Mouse (Mus musculus) midbrain, embryonic 16.5 days (tissue): ENCODE results near the gene Tmco4. TPM values are rescaled to one million over a fixed set of nuclear protein-coding genes. Genes with fewer than 3 reads are reported as not detected.

Source experiments
- ATAC-seq: fragments of 200-750 bp; cut with Nextera tagmentation; 2 replicates; pipeline ENCODE4 v1.8.0; 2017; ENCODE audit warnings: moderate TSS enrichment
- H3K27ac ChIP-seq: fragments of 300-500 bp; sonication (generic); 2 replicates; pipeline ENCODE4 v1.5.1; 2014; ENCODE audit warnings: mild to moderate bottlenecking, low read length, mixed read lengths
- H3K27me3 ChIP-seq: fragments of 300-500 bp; sonication (generic); 2 replicates; pipeline ENCODE4 v1.6.1; 2014; ENCODE audit warnings: low read depth, low read length, mixed read lengths; ENCODE audit not compliant: control insufficient read depth, insufficient read depth
- H3K36me3 ChIP-seq: fragments of 300-500 bp; sonication (generic); 2 replicates; pipeline ENCODE4 v1.6.1; 2014; ENCODE audit warnings: mild to moderate bottlenecking, low read length, moderate library complexity, mixed read lengths; ENCODE audit not compliant: control insufficient read depth, insufficient read depth
- H3K4me1 ChIP-seq: fragments of 300-500 bp; sonication (generic); 2 replicates; pipeline ENCODE4 v1.6.1; 2014; ENCODE audit warnings: mild to moderate bottlenecking, low read length, mixed read lengths; ENCODE audit not compliant: control insufficient read depth, insufficient read depth
- H3K4me2 ChIP-seq: fragments of 300-500 bp; sonication (generic); 2 replicates; pipeline ENCODE4 v1.6.1; 2014; ENCODE audit warnings: mild to moderate bottlenecking, low read length, mixed read lengths
- H3K4me3 ChIP-seq: fragments of 300-500 bp; sonication (generic); 2 replicates; pipeline ENCODE4 v1.5.1; 2014; ENCODE audit warnings: low read depth, mild to moderate bottlenecking, low read length, moderate library complexity, mixed read lengths
- H3K9ac ChIP-seq: fragments of 300-500 bp; sonication (generic); 2 replicates; pipeline ENCODE4 v1.6.1; 2014; ENCODE audit warnings: low read depth, low read length, mixed read lengths
- H3K9me3 ChIP-seq: fragments of 300-500 bp; sonication (generic); replicated peaks from 2 replicates; pipeline ENCODE4 v1.6.1; 2014; ENCODE audit warnings: mild to moderate bottlenecking, low read length, mixed read lengths; ENCODE audit not compliant: control insufficient read depth, poor library complexity, severe bottlenecking
- WGBS: fragments of 180-500 bp; shearing (Covaris S2); extraction: QIAGEN DNeasy Blood & Tissue Kit; methylation state at CpG from one replicate; pipeline ENCODE4 v1.1.7; 2014; 5-methylcytosine and 5-hydroxymethylcytosine counted together
- polyA plus RNA-seq: library from polyadenylated mRNA; unstranded; fragments of >200 nt; fragmentation: Nextera tagmentation; extraction: Ambion mirVana; gene quantifications from 2 replicates; pipeline ENCODE4 v1.2.1, GENCODE M21; 2015

Gene Tmco4
- polyA plus RNA-seq, 1 experiment from 2014 or later = 0.84 TPM

DNA sequence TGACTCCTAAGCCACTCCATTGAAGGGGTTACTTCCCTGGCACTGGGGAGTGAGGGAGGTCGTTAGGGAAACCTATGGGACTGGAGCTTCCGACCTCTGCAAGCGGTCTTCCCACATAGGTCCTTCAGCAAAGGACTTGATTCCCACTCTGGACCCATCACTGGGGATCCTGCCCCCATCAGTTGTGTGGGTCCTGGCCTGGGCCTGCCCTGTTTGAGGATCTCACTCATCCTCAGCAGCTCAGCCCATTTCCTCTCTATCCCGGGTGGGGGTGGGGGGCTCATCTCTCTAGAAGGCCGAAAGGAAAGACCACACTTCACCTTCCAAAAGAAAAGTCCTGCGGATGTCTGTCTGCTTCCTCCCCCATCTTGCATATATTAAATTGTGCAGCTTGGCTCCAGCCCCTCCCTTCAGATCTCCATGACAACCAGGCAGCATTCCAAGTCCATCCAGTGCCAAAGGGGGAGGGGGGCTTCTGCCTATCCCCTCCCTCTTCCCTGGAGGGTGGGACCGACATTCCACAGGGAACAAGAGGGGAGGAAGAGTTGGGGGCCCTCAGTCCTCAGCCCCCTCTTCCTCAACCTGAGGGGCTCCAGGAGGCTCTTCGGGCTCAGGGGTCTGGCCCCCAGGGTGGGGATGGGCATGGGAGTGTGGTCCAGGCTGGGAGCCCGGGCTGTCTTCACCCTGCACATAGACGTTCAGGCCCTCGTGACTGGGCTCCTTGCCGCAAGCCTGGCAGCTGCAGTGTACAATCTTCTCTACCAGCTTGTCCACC lies 110.3 kb downstream of the Tmco4 start:
- 21% methylated on average over 12 of the region's 12 CpGs for WGBS
- H3K4me1 ChIP-seq = peaks cover 20% of the 10 kb centered on the region
- H3K9me3 ChIP-seq = no peaks in the 10 kb centered on the region
- H3K27me3 ChIP-seq = no peaks in the 10 kb centered on the region
- H3K9ac ChIP-seq = peak overlapping the region; percentile 49
- H3K4me2 ChIP-seq = peak overlapping the region; percentile 53
- no peak overlapping the region for H3K4me3 ChIP-seq
- ATAC-seq = peak; percentile 71
- H3K36me3 ChIP-seq = no peaks in the 10 kb centered on the region
- peak overlapping the region; percentile 43; the same call in 1 of the 2 replicates for H3K27ac ChIP-seq

DNA sequence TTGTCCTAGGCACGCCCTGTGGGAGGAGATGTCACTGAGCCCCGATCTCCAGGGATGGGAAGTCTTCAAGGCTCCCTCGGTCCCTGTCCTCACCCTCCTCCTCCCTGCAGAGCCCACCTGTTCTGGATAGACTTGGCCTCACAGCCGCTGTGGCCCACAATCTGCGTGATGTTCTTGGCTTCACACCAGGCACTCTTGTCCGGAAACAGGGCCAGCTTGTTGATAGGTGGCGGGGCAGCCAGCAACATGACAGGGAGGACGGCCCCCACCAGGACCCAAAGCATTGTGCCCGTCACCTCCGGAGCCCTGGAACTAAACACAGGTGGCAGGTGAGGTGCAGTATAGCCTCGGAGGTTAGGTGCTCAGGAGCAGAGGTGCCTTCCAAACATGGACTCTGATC lies 112.6 kb downstream of the Tmco4 start:
- Histone ChIP-seq H3K4me3 (no peak overlapping the region), H3K27ac (no peak overlapping the region), H3K9me3 (no peaks in the 10 kb centered on the region), H3K4me1 (peaks cover 20% of the 10 kb centered on the region), H3K4me2 (no peak overlapping the region), H3K27me3 (no peaks in the 10 kb centered on the region), H3K9ac (no peak overlapping the region), H3K36me3 (no peaks in the 10 kb centered on the region)
- no peak for ATAC-seq
- 75% methylated on average over 11 of the region's 11 CpGs for WGBS

DNA sequence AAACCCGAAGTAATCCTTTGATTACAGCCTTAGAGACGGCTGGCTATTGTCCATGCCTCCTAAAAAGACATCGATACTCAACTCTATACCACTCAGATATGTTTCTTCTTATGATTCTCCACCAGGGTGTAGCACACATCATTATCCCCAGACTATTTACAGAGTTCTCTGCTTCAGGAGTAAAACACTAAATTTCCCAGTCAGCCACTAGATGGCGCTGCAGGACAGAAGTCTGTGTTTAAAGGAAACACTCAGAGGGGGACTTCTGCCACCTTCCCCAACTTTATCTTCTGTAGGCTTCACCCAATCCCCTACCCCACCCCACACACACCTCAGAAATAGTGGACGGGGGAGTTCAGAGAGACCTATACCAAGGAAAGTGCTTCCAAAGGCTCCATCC lies 113.3 kb downstream of the Tmco4 start:
- peaks cover 20% of the 10 kb centered on the region for H3K4me1 ChIP-seq
- no peak for ATAC-seq
- no peaks in the 10 kb centered on the region for H3K36me3 ChIP-seq
- H3K9ac ChIP-seq = no peak overlapping the region
- WGBS = 13% methylated on average over 5 of the region's 5 CpGs
- H3K27me3 ChIP-seq = no peaks in the 10 kb centered on the region
- H3K4me2 ChIP-seq = no peak overlapping the region
- no peak overlapping the region for H3K4me3 ChIP-seq
- no peaks in the 10 kb centered on the region for H3K9me3 ChIP-seq
- no peak overlapping the region for H3K27ac ChIP-seq

DNA sequence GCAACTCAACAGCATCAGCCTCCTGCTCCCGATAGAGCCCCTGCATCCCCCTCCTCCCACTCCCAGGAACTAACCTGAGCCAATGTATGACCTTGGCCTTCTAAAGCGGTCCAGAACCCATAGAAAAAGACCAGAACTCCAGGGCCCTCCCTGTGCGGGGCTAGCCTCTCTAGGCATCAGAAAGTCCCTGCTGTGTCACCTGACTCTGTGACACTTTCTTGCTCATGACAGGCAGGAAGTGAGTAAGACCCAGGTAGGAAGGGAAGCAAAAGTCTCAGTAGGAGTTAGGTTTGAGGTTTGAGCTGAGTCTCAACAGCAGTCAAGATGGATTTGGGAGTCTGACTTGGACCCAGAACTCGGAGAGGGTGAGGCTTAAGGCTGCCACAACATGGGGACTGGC lies 114.3 kb downstream of the Tmco4 start:
- Histone ChIP-seq H3K4me2 (no peak overlapping the region), H3K27ac (no peak overlapping the region), H3K9ac (no peak overlapping the region), H3K9me3 (no peaks in the 10 kb centered on the region), H3K4me3 (no peak overlapping the region), H3K27me3 (peaks cover 3% of the 10 kb centered on the region; the same call in 1 of the 2 replicates), H3K4me1 (peaks cover 21% of the 10 kb centered on the region), H3K36me3 (no peaks in the 10 kb centered on the region)
- 73% methylated on average over 4 of the region's 4 CpGs for WGBS
- no peak for ATAC-seq

DNA sequence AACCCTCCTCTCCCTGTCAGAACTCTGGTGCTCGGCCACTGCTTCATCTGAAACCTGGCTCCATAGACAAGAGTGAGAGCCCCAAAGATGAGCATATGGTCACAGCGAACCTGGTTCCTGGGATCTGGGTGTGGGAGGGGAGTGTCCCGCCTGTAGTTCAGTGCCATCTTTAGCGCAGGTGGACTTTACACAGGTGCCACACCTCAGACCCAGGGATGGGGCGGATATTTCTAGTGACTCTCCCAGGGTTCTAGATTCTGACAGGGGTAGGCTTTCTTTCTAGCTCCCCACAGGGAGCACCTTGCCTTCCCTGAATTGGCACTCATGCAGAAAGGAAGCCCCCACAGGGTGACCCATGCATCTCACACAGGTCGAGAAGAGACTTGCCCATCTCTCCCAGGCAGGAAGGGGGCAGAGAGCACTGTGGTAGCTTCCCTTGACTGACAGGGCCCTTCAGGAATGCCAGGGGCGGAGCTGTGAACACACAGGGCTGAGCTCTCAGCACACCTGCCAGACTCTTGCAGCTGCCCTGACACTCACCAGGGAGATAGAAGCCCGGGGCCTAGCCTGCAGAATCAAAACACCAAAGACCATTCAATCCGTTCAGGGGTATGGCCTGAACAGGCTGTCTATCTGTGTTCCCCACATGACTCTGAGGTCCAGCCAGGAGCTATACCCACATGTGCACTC lies 116.4 kb downstream of the Tmco4 start:
- Histone ChIP-seq H3K27ac (no peak overlapping the region), H3K9me3 (no peaks in the 10 kb centered on the region), H3K4me3 (no peak overlapping the region), H3K27me3 (peaks cover 12% of the 10 kb centered on the region), H3K9ac (no peak overlapping the region), H3K4me1 (peaks cover 13% of the 10 kb centered on the region), H3K4me2 (no peak overlapping the region), H3K36me3 (no peaks in the 10 kb centered on the region)
- no peak for ATAC-seq
- 69% methylated on average over 9 of the region's 9 CpGs for WGBS

DNA sequence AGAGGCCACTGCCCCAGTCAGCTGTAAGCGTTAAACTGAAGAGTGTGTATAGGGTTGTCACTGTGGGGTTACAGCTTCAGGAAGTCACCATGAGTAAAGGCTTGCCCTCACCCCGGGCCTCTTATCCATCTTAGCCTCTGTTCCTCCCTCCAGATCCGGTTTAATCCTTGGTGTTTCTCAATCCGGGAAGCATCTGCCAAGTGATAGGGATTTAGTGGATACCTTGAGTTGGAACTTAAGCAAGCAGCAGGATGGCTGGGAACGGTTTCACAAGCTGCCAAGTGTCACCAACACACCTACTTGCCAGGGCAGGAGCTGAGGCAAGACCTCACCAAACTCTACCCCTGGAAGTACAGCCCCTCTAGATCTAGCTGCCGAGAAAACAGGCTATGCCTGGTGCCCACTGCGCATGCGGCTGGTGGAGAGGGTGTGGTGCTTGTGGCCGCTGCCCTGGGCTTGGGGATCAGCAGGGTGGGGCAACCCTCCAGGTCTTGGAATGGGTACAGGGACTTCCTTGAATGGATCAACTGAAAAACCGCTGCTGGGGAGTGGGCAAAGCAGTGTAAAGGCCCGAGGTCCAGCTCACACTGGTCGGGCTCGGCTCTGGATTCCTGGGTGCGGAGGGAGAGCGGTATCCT lies 117.7 kb downstream of the Tmco4 start:
- H3K27me3 ChIP-seq = peaks cover 16% of the 10 kb centered on the region
- WGBS = 65% methylated on average over 15 of the region's 15 CpGs
- no peak overlapping the region for H3K4me2 ChIP-seq
- no peak overlapping the region for H3K9ac ChIP-seq
- H3K36me3 ChIP-seq = no peaks in the 10 kb centered on the region
- H3K9me3 ChIP-seq = no peaks in the 10 kb centered on the region
- H3K4me3 ChIP-seq = no peak overlapping the region
- ATAC-seq = no peak
- H3K27ac ChIP-seq = no peak overlapping the region
- H3K4me1 ChIP-seq = peaks cover 13% of the 10 kb centered on the region

DNA sequence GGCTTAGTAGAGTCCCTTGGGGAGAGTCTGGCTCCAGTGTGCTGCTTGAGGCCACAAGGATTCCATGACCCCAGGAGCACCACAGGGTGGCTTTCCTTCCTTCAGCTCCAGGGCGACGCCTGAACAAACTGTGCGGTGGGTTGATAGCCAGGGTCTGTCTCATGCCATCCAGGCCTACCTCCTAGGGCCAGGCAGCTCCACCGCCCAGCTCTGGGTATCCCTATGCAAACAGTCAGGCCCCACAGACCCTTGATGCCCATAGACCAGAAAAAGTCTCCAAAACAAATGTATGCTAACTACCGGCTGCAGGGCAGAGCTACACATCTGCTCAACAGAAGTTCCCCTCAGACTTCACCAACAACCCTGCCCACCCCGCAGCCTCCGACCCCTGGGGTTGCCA lies 118.4 kb downstream of the Tmco4 start:
- H3K9me3 ChIP-seq = no peaks in the 10 kb centered on the region
- H3K36me3 ChIP-seq = no peaks in the 10 kb centered on the region
- ATAC-seq = no peak
- no peak overlapping the region for H3K9ac ChIP-seq
- no peak overlapping the region for H3K27ac ChIP-seq
- WGBS = 29% methylated on average over 7 of the region's 7 CpGs
- H3K4me1 ChIP-seq = peaks cover 13% of the 10 kb centered on the region
- H3K4me2 ChIP-seq = no peak overlapping the region
- H3K27me3 ChIP-seq = peaks cover 16% of the 10 kb centered on the region
- H3K4me3 ChIP-seq = no peak overlapping the region

DNA sequence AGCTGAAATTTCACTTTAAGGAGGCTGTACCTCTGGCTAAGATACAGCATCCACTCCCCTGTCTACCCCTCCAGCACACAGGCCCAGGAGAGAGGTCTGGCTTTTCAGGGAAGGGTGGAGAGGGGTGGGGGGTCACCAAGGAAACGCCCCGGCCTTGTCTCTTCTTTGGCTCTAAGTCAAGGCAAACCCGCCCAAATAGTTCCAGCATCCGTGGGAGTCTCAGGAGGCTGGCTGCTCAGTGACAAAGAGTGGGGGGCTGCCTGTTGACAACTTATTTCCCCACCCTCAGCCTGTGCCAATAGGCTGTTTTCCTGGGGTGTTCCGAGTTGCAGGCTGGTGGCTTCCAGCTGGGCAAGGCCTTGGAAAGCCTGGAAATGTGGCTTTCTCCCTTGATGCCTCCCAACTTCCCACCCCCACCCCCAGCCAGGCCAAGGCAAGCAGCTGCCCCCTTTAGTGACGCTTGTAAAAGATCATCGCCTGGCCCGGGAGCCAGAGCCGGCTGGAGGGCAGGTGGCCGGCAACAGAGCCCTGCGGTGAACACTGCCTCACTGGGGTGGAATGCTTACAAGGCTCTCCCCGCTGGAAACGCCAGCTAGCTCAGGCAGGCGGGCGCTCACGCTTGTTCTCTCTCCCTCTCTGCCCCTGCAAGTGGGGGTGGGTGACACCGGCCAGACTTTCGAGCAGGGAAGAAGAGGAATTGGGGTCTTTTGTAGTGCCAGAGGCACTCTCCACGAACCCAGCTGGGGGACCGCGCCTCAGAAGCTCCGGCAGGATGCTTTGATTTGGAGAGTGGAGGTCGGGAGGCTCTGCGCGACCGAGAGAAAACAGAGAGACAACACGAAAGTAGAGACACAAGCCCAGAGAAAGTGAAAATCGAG lies 119.0 kb downstream of the Tmco4 start:
- 2% methylated on average over 28 of the region's 28 CpGs for WGBS
- Histone ChIP-seq H3K27me3 (peaks cover 16% of the 10 kb centered on the region), H3K36me3 (no peaks in the 10 kb centered on the region), H3K27ac (peak overlapping the region; percentile 19; the same call in 1 of the 2 replicates), H3K4me1 (peaks cover 13% of the 10 kb centered on the region), H3K9me3 (no peaks in the 10 kb centered on the region), H3K4me2 (peak overlapping the region; percentile 70), H3K9ac (peak overlapping the region; percentile 66; the same call in 1 of the 2 replicates), H3K4me3 (peak overlapping the region; percentile 42)
- peak; percentile 62 for ATAC-seq
